Mouse (Mus musculus) small intestine, adult 2 months (tissue): ENCODE results near the gene Cdh12. TPM values are rescaled to one million over a fixed set of nuclear protein-coding genes. Genes with fewer than 3 reads are reported as not detected.

Experiments
- H3K27ac ChIP-seq: fragments of 200-500 bp; 2 replicates; pipeline ENCODE4 v1.5.1; 2012; ENCODE audit warnings: low read depth, low read length, control low read depth, inconsistent platforms; ENCODE audit not compliant: insufficient read depth
- H3K27me3 ChIP-seq: fragments of 200-500 bp; 2 replicates; pipeline ENCODE4 v1.6.1; 2012; ENCODE audit warnings: mild to moderate bottlenecking, moderate library complexity, low read length, inconsistent platforms; ENCODE audit not compliant: control insufficient read depth, insufficient read depth
- H3K36me3 ChIP-seq: fragments of 200-500 bp; 2 replicates; pipeline ENCODE4 v1.6.1; 2012; ENCODE audit warnings: mild to moderate bottlenecking, low read length, control low read depth, inconsistent platforms; ENCODE audit not compliant: control insufficient read depth, insufficient read depth
- H3K4me1 ChIP-seq: fragments of 200-500 bp; 2 replicates; pipeline ENCODE4 v1.6.1; 2012; ENCODE audit warnings: low read length, inconsistent platforms, mixed read lengths; ENCODE audit not compliant: control insufficient read depth, insufficient read depth, insufficient read length
- H3K4me3 ChIP-seq: fragments of 200-500 bp; 2 replicates; pipeline ENCODE4 v1.5.1; 2012; ENCODE audit warnings: low read depth, mild to moderate bottlenecking, control low read depth, inconsistent platforms, low read length, moderate library complexity
- CTCF ChIP-seq: fragments of 200-500 bp; IDR thresholded peaks from 2 replicates; pipeline ENCODE4 v1.5.1; 2012; ENCODE audit warnings: low read depth, mild to moderate bottlenecking, control low read depth, inconsistent platforms, low read length, moderate library complexity, mixed read lengths; ENCODE audit not compliant: insufficient replicate concordance, insufficient read length; ENCODE audit errors: extremely low read depth
- POLR2A ChIP-seq: fragments of 200-500 bp; IDR thresholded peaks from 2 replicates; pipeline ENCODE4 v1.6.1; 2012; ENCODE audit warnings: low read depth, mild to moderate bottlenecking, control low read depth, inconsistent platforms, low read length, moderate library complexity
- WGBS: fragments of 180-500 bp; shearing (Covaris S2); methylation state at CpG from one replicate; pipeline ENCODE4 v1.1.7; 2018; 5-methylcytosine and 5-hydroxymethylcytosine counted together
- polyA plus RNA-seq: library from polyadenylated mRNA; depleted of rRNA; stranded (reverse); fragments of >200 nt; gene quantifications from 2 replicates; pipeline ENCODE4 v1.2.3, GENCODE M21; 2012

Cdh12 gene
- polyA plus RNA-seq, 1 experiment, result not detected

DNA sequence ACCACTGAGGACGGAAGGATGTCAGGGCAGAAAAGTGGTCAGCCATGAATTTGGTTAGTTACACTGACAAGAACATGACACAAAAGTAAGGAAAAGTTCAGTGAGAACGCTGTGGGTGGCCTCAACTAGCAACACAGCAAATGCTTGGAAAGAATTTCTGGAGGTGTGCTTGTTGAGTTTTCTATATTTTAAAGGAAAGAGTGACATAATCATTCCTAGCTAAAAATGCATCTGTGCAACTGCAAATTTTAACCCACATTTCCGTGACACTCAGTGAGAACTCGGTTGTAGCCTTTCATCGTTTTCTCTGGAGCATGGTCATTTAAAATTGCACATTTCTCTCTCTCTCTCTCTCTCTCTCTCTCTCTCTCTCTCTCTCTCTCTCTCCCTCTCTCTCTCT, 392.4 kb downstream of the Cdh12 start:
- H3K27me3 ChIP-seq, result no peaks in the 10 kb centered on the region
- H3K4me1 ChIP-seq, result no peaks in the 10 kb centered on the region
- H3K36me3 ChIP-seq, result no peaks in the 10 kb centered on the region
- no peak overlapping the region for H3K27ac ChIP-seq
- TF ChIP-seq CTCF, result no peak
- no peak for TF ChIP-seq POLR2A
- no peak overlapping the region for H3K4me3 ChIP-seq
- WGBS, result 89% methylated on average over 5 of the region's 5 CpGs

- Histone ChIP-seq H3K4me3 (no peak overlapping the region), H3K27me3 (no peaks in the 10 kb centered on the region), H3K27ac (no peak overlapping the region), H3K36me3 (no peaks in the 10 kb centered on the region), H3K4me1 (no peaks in the 10 kb centered on the region)
- WGBS, result 45% methylated on average over 2 of the region's 2 CpGs
- TF ChIP-seq POLR2A (no peak), CTCF (no peak)
Measured at GRCm38 (mm10) chr15:20863076-20863475, 414.0 kb downstream of the Cdh12 start.

GRCm38 (mm10) chr15:20872518-20872917, 423.5 kb downstream of the Cdh12 start:
- WGBS, result 88% methylated on average over 1 of the region's 1 CpGs

DNA sequence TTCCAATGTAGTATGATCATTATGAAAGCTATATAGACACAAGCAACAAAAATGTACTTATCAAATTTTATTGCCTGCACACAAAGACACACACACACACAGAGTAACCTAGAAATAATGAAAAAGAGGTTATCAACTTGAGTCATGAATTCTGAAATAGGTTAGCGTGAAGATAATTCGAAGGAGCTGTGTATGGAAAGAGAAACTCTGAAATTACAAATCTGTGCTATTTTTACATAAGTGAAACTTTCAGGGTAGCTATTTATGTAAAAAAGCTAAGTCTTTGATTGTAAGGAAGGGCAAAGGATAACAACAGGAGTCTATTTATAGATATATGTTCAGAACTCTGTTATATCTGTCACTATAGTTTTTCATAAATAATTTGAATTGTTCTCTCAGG, 427.9 kb downstream of the Cdh12 start:
- Histone ChIP-seq H3K4me3 (no peak overlapping the region), H3K36me3 (no peaks in the 10 kb centered on the region), H3K27me3 (no peaks in the 10 kb centered on the region), H3K27ac (no peak overlapping the region), H3K4me1 (no peaks in the 10 kb centered on the region)
- TF ChIP-seq CTCF, result no peak
- no peak for TF ChIP-seq POLR2A
- WGBS, result 80% methylated on average over 2 of the region's 2 CpGs

More at GRCm38 (mm10) chr15:20872518-20872917, 423.5 kb downstream of the Cdh12 start:
- Histone ChIP-seq H3K27ac (no peak overlapping the region), H3K4me3 (no peak overlapping the region), H3K4me1 (no peaks in the 10 kb centered on the region), H3K27me3 (no peaks in the 10 kb centered on the region), H3K36me3 (no peaks in the 10 kb centered on the region)
- no peak for TF ChIP-seq CTCF
- no peak for TF ChIP-seq POLR2A

DNA sequence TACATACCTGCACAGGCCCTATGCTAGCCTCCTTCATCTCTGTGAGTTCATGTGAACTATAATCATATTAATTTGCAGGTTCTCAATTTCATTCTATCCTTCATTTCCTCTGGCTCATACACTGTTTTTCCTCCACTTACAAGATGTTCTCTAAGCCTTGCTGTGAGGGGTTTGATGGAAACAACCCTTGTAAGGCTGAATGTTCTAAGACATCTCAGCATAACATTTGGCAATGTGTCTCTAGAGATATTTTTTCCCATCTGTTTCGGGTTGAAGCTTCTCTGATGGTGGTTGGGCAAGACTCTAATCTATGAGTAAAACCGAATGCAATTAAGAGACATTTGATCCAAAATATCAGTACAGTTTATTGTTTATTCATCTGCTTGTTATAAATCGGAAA, 444.4 kb downstream of the Cdh12 start:
- no peak overlapping the region for H3K27ac ChIP-seq
- WGBS, result 78% methylated on average over 3 of the region's 3 CpGs
- TF ChIP-seq POLR2A (no peak), CTCF (no peak)
- no peaks in the 10 kb centered on the region for H3K27me3 ChIP-seq
- no peaks in the 10 kb centered on the region for H3K4me1 ChIP-seq
- no peak overlapping the region for H3K4me3 ChIP-seq
- H3K36me3 ChIP-seq, result no peaks in the 10 kb centered on the region

- H3K36me3 ChIP-seq, result no peaks in the 10 kb centered on the region
- H3K27ac ChIP-seq, result no peak overlapping the region
- 56% methylated on average over 3 of the region's 3 CpGs for WGBS
- no peak for TF ChIP-seq POLR2A
- TF ChIP-seq CTCF, result no peak
- H3K4me1 ChIP-seq, result no peaks in the 10 kb centered on the region
- H3K27me3 ChIP-seq, result no peaks in the 10 kb centered on the region
- H3K4me3 ChIP-seq, result no peak overlapping the region
Measured at GRCm38 (mm10) chr15:20902568-20902967, 453.5 kb downstream of the Cdh12 start.

- TF ChIP-seq POLR2A (no peak), CTCF (no peak)
- Histone ChIP-seq H3K36me3 (no peaks in the 10 kb centered on the region), H3K27ac (no peak overlapping the region), H3K27me3 (no peaks in the 10 kb centered on the region), H3K4me3 (no peak overlapping the region), H3K4me1 (no peaks in the 10 kb centered on the region)
Measured at GRCm38 (mm10) chr15:20928221-20928620, 479.2 kb downstream of the Cdh12 start.

DNA sequence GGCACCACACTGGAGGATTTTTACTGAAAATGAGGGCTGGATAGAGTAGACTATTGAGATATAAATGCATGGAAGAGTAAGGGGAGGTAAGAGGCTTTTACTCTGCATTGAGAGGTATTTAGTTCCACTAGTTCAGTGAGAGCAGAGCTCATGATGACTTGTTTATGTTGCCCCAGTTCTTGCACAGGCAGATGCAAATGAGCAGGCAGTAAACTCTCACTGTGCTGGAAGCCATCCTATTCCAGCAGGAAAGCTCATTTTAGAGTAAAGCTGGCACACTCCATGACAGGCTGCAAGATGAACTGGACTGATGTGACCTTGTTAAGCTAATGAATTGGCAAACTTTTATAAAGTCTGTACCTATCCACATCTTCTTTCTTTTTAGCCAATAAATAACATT, 494.9 kb downstream of the Cdh12 start:
- TF ChIP-seq POLR2A, result no peak
- TF ChIP-seq CTCF, result no peak
- no peak overlapping the region for H3K27ac ChIP-seq
- H3K27me3 ChIP-seq, result no peaks in the 10 kb centered on the region
- H3K4me1 ChIP-seq, result no peaks in the 10 kb centered on the region
- H3K36me3 ChIP-seq, result no peaks in the 10 kb centered on the region
- no peak overlapping the region for H3K4me3 ChIP-seq
